Mouse (Mus musculus) liver, adult 2 months (tissue): ENCODE results near the gene Def6.

Experiments used
- CTCF ChIP-seq: fragments of 200-500 bp; IDR thresholded peaks from 2 replicates; pipeline ENCODE4 v1.5.1; 2011; ENCODE audit warnings: low read depth, low read length, control low read depth
- POLR2A ChIP-seq: fragments of 200-500 bp; IDR thresholded peaks from 2 replicates; pipeline ENCODE4 v1.6.1; 2011; ENCODE audit warnings: low read length, control low read depth; ENCODE audit not compliant: insufficient read depth; ENCODE audit errors: extremely low read depth

DNA sequence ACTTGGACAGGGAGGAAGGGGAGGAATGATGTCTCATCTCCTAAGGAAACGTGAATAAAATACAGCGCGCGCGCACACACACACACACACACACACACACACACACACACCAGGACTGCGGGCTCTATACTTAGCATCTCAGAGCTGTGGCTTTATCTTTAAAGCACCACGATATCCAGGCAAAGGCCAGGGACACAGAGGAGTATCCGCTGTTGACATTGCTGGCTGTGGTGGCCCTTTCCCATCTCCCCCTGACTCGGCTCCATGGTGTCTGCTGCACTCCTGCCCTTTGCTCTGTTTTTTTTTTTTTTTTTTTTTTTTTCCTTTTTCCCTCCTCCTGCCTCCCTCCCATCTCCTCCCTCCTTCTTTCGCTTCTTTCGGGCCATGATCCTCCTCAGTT is 54.2 kb downstream of the Def6 start:
- TF ChIP-seq CTCF (no peak), POLR2A (no peak)
